Mouse (Mus musculus) heart, embryonic 15.5 days (tissue): ENCODE data around the gene Pmpcb. TPM values are rescaled to one million over a fixed set of nuclear protein-coding genes. Genes with fewer than 3 reads are reported as not detected.
"Not testable (repeated sequence)": the region's sequence is repeated elsewhere in the genome, so short reads cannot be mapped to it uniquely, and the experiment has no call there.

Source experiments
- ATAC-seq: fragments of 200-750 bp; cut with Nextera tagmentation; replicated peaks from 2 replicates; pipeline ENCODE4 v1.8.0; 2017; ENCODE audit warnings: low read depth, moderate TSS enrichment; ENCODE audit not compliant: insufficient number of reproducible peaks, insufficient read depth, low FRiP score
- H3K27ac ChIP-seq: fragments of 300-500 bp; sonication (generic); 2 replicates; pipeline ENCODE4 v1.5.1; 2015; ENCODE audit warnings: mild to moderate bottlenecking, inconsistent platforms
- H3K27me3 ChIP-seq: fragments of 300-500 bp; sonication (generic); 2 replicates; pipeline ENCODE4 v1.6.1; 2015; ENCODE audit warnings: inconsistent platforms
- H3K36me3 ChIP-seq: fragments of 300-500 bp; sonication (generic); 2 replicates; pipeline ENCODE4 v1.6.1; 2015; ENCODE audit warnings: mild to moderate bottlenecking, inconsistent platforms
- H3K4me1 ChIP-seq: fragments of 300-500 bp; sonication (generic); replicated peaks from 2 replicates; pipeline ENCODE4 v1.6.1; 2015; ENCODE audit warnings: inconsistent platforms
- H3K4me2 ChIP-seq: fragments of 300-500 bp; sonication (generic); 2 replicates; pipeline ENCODE4 v1.6.1; 2015; ENCODE audit warnings: inconsistent platforms, mild to moderate bottlenecking, moderate library complexity
- H3K4me3 ChIP-seq: fragments of 300-500 bp; sonication (generic); 2 replicates; pipeline ENCODE4 v1.5.1; 2015; ENCODE audit warnings: mild to moderate bottlenecking, inconsistent platforms
- H3K9ac ChIP-seq: fragments of 300-500 bp; sonication (generic); 2 replicates; pipeline ENCODE4 v1.6.1; 2015; ENCODE audit warnings: mild to moderate bottlenecking, inconsistent platforms
- H3K9me3 ChIP-seq: fragments of 300-500 bp; sonication (generic); replicated peaks from 2 replicates; pipeline ENCODE4 v1.6.1; 2016; ENCODE audit warnings: inconsistent platforms
- WGBS: fragments of 180-500 bp; shearing (Covaris S2); methylation state at CpG from one replicate; pipeline ENCODE4 v1.1.7; 2015; ENCODE audit warnings: mixed read lengths; 5-methylcytosine and 5-hydroxymethylcytosine counted together
- polyA plus RNA-seq: library from polyadenylated mRNA; unstranded; fragments of >200 nt; fragmentation: Nextera tagmentation; extraction: Ambion mirVana; gene quantifications from 2 replicates; pipeline ENCODE4 v1.2.1, GENCODE M21; 2015

Pmpcb gene
- polyA plus RNA-seq: 130 and 140 TPM in 2 replicates

DNA sequence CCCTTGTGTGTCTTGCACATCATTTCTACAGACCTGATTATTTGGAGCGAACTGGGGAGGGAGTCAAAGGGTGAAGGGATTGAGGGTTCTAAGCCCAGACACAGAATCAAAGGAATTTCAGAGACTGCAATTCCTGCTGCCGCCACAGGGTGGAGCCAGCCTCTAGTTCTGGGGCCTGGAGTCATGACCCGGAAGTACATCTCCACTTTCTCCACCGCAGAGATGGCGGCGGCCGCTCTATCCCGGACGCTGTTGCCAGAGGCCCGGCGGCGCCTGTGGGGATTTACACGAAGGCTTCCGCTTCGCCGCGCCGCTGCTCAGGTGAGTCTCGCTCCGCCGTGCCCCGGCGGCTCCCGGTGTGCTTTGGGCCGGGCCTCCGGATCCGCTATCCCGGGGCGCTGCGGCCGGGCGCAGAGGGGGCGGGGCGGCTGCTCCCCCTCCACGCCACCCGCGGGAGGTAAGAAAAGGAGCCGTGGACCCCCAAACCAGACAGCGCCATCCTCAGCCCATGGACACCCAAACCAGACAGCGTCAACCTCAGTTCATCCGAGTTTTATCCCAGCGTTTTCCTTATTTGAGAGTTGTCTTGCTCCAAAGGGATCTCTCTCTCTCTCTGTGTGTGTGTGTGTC lies at the start of gene Pmpcb:
Pmpcb (plus strand) TSS at position 186 of the 630 bp plus-strand sequence.
- Histone ChIP-seq H3K9me3 (no peaks in the 10 kb centered on the region), H3K27ac (peak within 1 kb of the TSS; percentile 73), H3K4me1 (peaks cover 14% of the 10 kb centered on the region), H3K4me2 (peak within 1 kb of the TSS; percentile 68), H3K9ac (peak within 1 kb of the TSS; percentile 88), H3K27me3 (no peaks in the 10 kb centered on the region), H3K4me3 (peak within 1 kb of the TSS; percentile 88), H3K36me3 (peaks cover 28% of the 10 kb centered on the region)
- WGBS: under 1% methylated on average over 42 of the region's 42 CpGs
- ATAC-seq: peak; percentile 78

DNA sequence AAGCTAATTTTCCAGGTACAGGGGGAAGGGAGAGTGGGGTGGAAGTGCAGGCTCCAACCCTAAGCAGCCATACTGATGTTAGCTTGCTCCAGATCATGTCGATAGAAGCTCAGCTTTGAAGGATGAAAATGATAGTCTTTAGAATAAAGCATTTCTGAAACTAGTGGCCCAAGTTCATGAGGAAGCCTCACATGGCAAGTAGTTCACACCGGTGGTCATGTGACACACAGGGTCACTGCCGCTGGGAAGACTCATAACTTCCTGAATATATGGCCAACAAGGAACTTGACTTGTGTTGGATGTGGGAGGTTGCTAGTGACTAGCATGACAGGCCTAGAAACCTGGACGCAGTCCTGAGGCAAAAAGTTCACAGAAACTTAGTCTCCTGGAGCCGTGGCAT lies 44.7 kb upstream of the Pmpcb start:
- no peak for ATAC-seq
- Histone ChIP-seq H3K27me3 (no peaks in the 10 kb centered on the region), H3K27ac (no peak overlapping the region), H3K36me3 (no peaks in the 10 kb centered on the region), H3K9ac (no peak overlapping the region), H3K9me3 (no peaks in the 10 kb centered on the region), H3K4me2 (no peak overlapping the region), H3K4me1 (0 out of 2 replicates have a peak, but pooled peaks cover 3% of the 10 kb centered on the region), H3K4me3 (no peak overlapping the region)
- WGBS: 91% methylated on average over 5 of the region's 5 CpGs

DNA sequence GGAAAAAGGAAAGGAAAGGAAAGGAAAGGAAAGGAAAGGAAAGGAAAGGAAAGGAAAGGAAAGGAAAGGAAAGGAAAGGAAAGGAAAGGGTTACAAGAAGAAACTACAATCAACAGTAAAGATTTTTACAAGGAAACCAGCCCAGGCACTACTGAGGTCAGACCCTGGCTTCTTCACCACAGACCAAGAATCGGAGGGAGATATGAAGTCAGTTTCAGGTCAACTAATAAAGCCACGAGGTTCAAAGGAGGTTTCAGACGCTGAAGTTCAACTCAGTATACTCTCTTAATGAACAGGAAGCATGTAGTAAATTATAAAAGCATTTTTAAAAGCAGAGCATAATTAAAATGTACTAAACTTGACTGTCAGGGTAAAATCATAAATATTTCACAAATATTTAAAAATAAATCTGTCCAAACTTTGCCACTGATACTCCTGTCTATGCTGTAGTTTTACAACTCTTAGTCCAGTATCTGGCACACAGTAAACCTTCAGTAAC lies 43.5 kb upstream of the Pmpcb start:
- H3K27ac ChIP-seq: no peak overlapping the region
- 0 out of 2 replicates have a peak, but pooled peaks cover 3% of the 10 kb centered on the region for H3K4me1 ChIP-seq
- no peaks in the 10 kb centered on the region for H3K9me3 ChIP-seq
- no peak for ATAC-seq
- no peak overlapping the region for H3K4me3 ChIP-seq
- H3K9ac ChIP-seq: no peak overlapping the region
- H3K36me3 ChIP-seq: no peaks in the 10 kb centered on the region
- 55% methylated on average over 3 of the region's 3 CpGs for WGBS
- no peaks in the 10 kb centered on the region for H3K27me3 ChIP-seq
- H3K4me2 ChIP-seq: no peak overlapping the region

DNA sequence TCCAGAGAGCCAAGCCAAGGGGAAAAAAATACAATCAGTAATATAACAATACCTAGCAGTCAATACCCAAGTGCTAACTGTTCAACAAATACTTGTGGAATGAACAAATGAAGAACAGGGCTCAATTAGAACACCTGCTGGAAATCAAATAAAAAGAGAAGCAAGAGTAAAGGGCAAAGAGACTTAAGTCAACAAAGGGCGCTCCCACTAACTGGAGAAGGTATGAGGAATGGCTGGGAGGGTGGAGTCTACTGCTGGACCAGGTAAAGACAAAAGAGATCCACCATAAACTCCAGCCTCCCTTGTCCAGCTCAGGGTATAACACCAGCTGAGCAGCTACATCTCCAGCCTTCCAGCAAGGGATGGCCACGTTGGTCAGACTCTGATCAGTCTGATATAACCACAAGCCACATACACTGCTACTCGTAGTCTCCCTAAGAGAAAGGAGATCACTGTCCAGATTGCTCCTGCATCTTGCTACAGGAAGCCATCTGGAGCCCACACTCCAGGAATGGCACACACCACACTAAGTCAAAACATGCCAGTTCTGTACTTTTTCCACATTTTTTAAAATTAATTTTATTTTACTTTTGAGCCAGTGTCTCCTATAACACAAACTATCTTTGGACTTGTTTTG lies 42.0 kb upstream of the Pmpcb start:
- H3K4me2 ChIP-seq: no peak overlapping the region
- no peak for ATAC-seq
- H3K4me3 ChIP-seq: no peak overlapping the region
- no peak overlapping the region for H3K9ac ChIP-seq
- H3K4me1 ChIP-seq: 0 out of 2 replicates have a peak, but pooled peaks cover 5% of the 10 kb centered on the region
- no peaks in the 10 kb centered on the region for H3K27me3 ChIP-seq
- H3K9me3 ChIP-seq: no peaks in the 10 kb centered on the region
- no peaks in the 10 kb centered on the region for H3K36me3 ChIP-seq
- no peak overlapping the region for H3K27ac ChIP-seq
- WGBS: 79% methylated on average over 3 of the region's 3 CpGs

DNA sequence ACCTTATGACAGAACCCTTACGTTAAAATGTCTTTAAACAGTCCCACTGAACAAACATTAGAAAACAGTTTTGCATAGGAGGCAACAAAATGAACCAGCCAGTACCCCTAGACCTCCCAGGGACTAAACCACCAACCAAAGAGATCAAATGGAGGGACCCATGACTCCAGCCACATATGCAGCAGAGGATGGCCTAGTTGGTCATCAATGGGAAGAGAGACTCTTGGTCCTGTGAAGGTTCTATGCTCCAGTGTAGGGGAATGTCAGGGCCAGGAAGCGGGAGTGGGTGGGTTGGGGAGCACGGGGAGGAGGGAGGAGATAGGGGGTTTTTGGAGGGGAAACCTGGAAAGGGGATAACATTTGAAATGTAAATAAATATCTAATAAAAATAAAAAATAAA lies 37.4 kb upstream of the Pmpcb start:
- ATAC-seq: not testable (repeated sequence)
- WGBS: 92% methylated on average over 3 of the region's 3 CpGs

DNA sequence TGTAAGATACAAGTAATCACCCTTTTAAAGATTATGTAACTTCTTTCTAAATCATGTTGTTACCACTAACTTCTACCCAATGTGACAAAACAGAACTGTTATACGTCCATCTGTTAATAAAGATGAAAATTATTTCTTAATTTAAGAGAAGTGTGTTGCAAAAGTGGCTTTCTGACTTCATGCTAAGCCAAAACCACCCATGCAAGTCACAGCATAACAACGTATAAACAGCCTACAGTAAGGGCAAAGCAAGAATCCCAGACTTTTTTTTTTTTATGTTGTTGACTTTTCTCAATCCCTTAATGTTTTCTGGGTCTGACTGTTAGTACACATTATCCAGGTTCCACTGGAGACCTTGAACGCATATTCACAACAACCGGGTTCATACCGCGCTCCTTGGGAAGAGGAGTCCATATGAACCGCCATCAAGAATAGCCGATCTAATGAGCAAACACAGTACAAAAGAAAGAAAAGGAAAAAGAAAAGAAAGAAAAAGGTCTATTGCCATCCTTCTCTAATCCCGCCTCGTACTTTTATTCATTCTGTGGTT lies 36.6 kb upstream of the Pmpcb start:
- peaks cover 12% of the 10 kb centered on the region for H3K4me1 ChIP-seq
- peak overlapping the region; percentile 83 for H3K4me2 ChIP-seq
- peak overlapping the region; percentile 77 for H3K4me3 ChIP-seq
- H3K9ac ChIP-seq: peak overlapping the region; percentile 63
- no peak for ATAC-seq
- no peak overlapping the region for H3K27ac ChIP-seq
- H3K9me3 ChIP-seq: no peaks in the 10 kb centered on the region
- H3K36me3 ChIP-seq: no peaks in the 10 kb centered on the region
- 22% methylated on average over 10 of the region's 10 CpGs for WGBS
- no peaks in the 10 kb centered on the region for H3K27me3 ChIP-seq

More for the DNA sequence above, 37.4 kb upstream of the Pmpcb start:
- not testable (repeated sequence) for H3K9ac ChIP-seq, H3K27ac ChIP-seq, H3K36me3 ChIP-seq, H3K4me2 ChIP-seq, H3K4me3 ChIP-seq, H3K27me3 ChIP-seq, H3K9me3 ChIP-seq
- peaks cover 12% of the 10 kb centered on the region for H3K4me1 ChIP-seq

DNA sequence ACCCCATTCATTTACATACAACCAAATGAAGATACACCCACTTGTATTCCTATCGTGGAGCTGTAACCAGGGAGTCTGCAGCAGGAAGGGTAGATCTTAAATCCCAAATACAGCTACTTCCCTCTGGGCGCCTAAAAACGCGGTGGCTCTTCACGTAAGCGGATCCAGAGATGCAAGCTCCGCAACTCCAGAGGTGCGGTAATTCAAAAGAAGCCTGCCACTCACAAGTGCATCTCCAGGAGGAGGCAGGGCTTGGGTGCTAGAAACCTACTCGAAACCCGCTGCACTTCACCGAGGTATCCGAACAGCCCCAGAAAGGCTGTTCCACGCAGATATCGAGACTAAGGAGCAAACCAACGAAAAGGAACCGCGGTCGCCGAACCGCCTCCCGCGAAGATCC lies 36.0 kb upstream of the Pmpcb start:
- 0% methylated on average over 22 of the region's 22 CpGs for WGBS
- Histone ChIP-seq H3K36me3 (no peaks in the 10 kb centered on the region), H3K27me3 (no peaks in the 10 kb centered on the region), H3K9me3 (no peaks in the 10 kb centered on the region), H3K27ac (peak overlapping the region; percentile 73), H3K9ac (peak overlapping the region; percentile 63), H3K4me1 (peaks cover 12% of the 10 kb centered on the region), H3K4me3 (peak overlapping the region; percentile 77), H3K4me2 (peak overlapping the region; percentile 83)
- no peak for ATAC-seq

DNA sequence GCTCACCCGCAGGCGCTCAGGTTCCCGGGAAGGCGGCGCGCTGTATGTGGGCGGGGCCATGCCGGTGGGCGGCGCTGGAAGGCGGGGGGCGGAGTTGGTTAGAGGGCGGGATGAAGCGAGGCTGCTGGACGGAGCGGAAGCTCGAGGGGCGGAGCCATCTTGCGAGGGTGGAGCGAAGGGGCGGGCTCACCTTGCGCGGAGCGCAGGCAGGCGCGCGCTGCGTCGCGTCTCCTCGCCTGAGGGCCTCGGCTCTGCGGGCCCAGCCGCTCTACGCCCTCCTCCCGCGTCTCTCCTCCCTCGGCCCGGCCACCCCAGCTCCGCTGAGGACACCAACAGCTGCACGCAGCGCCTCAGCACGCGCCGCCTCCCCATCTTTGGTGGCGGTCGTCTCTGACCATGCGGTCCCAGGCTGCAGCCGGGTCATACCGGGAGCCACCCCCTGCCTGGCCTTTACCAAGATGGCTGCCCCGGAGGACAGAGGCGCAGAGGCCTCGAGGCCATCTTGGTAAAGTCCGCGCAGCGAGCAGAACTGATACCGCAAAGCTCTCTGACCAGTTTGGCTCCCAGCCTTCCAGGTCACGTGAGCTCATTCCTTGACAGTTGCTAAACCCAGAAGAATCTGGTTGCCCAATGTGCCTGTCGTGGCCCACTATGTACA lies 35.5 kb upstream of the Pmpcb start, which contains the start of gene Napepld:
Napepld (minus strand) TSS at position 46 of the 658 bp plus-strand sequence.
- 1% methylated on average over 45 of the region's 59 CpGs for WGBS
- Histone ChIP-seq H3K27ac (peak within 1 kb of the TSS; percentile 99), H3K27me3 (no peaks in the 10 kb centered on the region), H3K9me3 (no peaks in the 10 kb centered on the region), H3K4me2 (peak within 1 kb of the TSS; percentile 83), H3K4me1 (peaks cover 12% of the 10 kb centered on the region), H3K9ac (peak within 1 kb of the TSS; percentile 90), H3K4me3 (peak within 1 kb of the TSS; percentile 77), H3K36me3 (no peaks in the 10 kb centered on the region)
- peak; percentile 99 for ATAC-seq

DNA sequence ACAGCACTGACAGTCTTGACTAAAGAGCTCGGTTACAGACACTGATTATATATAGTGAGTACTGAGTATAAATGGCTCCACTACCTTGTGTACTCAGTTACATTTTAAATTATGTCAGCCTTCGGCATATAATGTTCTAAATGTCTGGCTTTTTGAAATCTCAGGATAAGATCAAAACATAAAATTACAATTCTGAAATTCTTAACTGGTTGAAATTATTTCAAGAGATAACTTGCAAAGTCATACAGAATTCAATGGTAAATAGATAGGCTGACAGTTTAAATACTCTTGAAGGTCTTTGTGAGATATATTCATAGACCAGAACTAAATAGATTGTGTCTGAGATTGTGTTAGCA lies 35.0 kb upstream of the Pmpcb start:
- WGBS: 59% methylated on average over 2 of the region's 2 CpGs
- H3K9ac ChIP-seq: peak overlapping the region; percentile 90
- ATAC-seq: no peak
- peak overlapping the region; percentile 77 for H3K4me3 ChIP-seq
- peaks cover 12% of the 10 kb centered on the region for H3K4me1 ChIP-seq
- no peaks in the 10 kb centered on the region for H3K27me3 ChIP-seq
- no peaks in the 10 kb centered on the region for H3K36me3 ChIP-seq
- no peaks in the 10 kb centered on the region for H3K9me3 ChIP-seq
- H3K4me2 ChIP-seq: peak overlapping the region; percentile 83
- H3K27ac ChIP-seq: peak overlapping the region; percentile 99

DNA sequence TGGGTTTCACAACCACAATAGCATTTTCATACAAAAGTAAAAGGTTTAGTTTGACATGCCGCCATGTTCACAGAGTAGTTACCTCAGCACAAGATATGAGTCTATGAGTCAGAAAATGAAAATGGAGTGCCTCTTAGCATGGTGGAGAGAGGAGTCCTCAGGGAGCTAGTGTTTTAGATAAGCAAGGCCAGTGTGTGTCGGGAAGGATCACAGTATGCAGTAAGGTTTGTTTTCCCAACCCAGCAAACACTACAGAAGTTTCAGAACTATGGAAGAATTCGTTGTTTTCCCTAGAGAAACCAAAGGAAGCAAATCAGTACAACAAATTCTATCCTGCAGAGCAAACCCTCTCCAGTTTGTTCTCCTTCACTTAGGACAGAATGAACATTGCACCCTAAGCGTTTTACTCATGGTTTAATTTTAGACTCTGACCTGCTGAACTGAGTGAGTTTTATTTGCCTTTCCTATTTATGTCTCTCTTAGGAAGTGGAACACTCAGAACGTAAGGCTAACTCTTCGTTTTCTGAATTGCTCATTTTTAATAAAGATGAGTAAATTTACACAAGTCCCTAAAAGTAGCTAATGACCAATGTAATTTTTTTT lies 34.0 kb upstream of the Pmpcb start:
- 29% methylated on average over 6 of the region's 6 CpGs for WGBS
- no peaks in the 10 kb centered on the region for H3K36me3 ChIP-seq
- no peak for ATAC-seq
- no peaks in the 10 kb centered on the region for H3K9me3 ChIP-seq
- H3K27me3 ChIP-seq: no peaks in the 10 kb centered on the region
- H3K4me2 ChIP-seq: no peak overlapping the region; the same call in 1 of the 2 replicates
- H3K4me1 ChIP-seq: peaks cover 12% of the 10 kb centered on the region
- H3K9ac ChIP-seq: no peak overlapping the region
- H3K27ac ChIP-seq: peak overlapping the region; percentile 87
- H3K4me3 ChIP-seq: no peak overlapping the region

DNA sequence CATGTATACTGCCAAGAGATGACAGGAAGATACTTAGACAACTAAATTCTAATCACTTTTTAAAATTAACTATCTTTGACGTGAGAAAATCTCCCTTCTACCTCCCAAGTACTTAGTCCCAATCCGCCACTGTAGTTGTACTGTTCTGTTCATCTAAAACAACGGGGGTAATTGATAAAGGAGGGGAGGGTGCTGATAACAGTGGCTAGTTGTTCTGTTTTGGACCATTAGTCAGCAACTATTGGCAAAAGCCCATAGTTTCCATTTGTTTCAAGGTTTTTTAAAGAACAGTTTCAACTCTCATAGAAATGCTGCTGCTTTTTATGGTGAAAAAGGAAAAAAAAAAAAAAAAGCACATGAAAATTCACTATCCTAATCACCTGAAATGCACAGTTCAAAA lies 33.2 kb upstream of the Pmpcb start:
- H3K27me3 ChIP-seq: no peaks in the 10 kb centered on the region
- no peak for ATAC-seq
- 55% methylated on average over 3 of the region's 3 CpGs for WGBS
- H3K4me2 ChIP-seq: no peak overlapping the region
- H3K9me3 ChIP-seq: no peaks in the 10 kb centered on the region
- no peak overlapping the region for H3K4me3 ChIP-seq
- no peak overlapping the region for H3K27ac ChIP-seq
- no peak overlapping the region for H3K9ac ChIP-seq
- H3K36me3 ChIP-seq: no peaks in the 10 kb centered on the region
- H3K4me1 ChIP-seq: peaks cover 12% of the 10 kb centered on the region
